Mouse (Mus musculus) stomach, embryonic 16.5 days (tissue): ENCODE data around the gene Nfia. TPM values are rescaled to one million over a fixed set of nuclear protein-coding genes. Genes with fewer than 3 reads are reported as not detected.
A peak's percentile ranks its signal among the peaks of the same experiment; 100 is the strongest.

Experiments used
- ATAC-seq: fragments of 200-750 bp; cut with Nextera tagmentation; 2 replicates; pipeline ENCODE4 v1.8.0; 2017; ENCODE audit warnings: moderate number of reproducible peaks, moderate TSS enrichment; ENCODE audit not compliant: insufficient read depth, low FRiP score
- H3K27ac ChIP-seq: fragments of 300-500 bp; sonication (generic); 2 replicates; pipeline ENCODE4 v1.5.1; 2014; ENCODE audit warnings: low read length
- H3K27me3 ChIP-seq: fragments of 300-500 bp; sonication (generic); 2 replicates; pipeline ENCODE4 v1.6.1; 2014; ENCODE audit warnings: low read length, control low read depth, mixed read lengths; ENCODE audit not compliant: control insufficient read depth, insufficient read depth
- H3K36me3 ChIP-seq: fragments of 300-500 bp; sonication (generic); 2 replicates; pipeline ENCODE4 v1.6.1; 2014; ENCODE audit warnings: low read length; ENCODE audit not compliant: control insufficient read depth, insufficient read depth
- H3K4me1 ChIP-seq: fragments of 300-500 bp; sonication (generic); 2 replicates; pipeline ENCODE4 v1.6.1; 2014; ENCODE audit warnings: low read length, control low read depth, mixed read lengths; ENCODE audit not compliant: control insufficient read depth, insufficient read depth
- H3K4me2 ChIP-seq: fragments of 300-500 bp; sonication (generic); 2 replicates; pipeline ENCODE4 v1.6.1; 2014; ENCODE audit warnings: low read depth, low read length, mixed read lengths
- H3K4me3 ChIP-seq: fragments of 300-500 bp; sonication (generic); replicated peaks from 2 replicates; pipeline ENCODE4 v1.5.1; 2014; ENCODE audit warnings: mild to moderate bottlenecking, low read length
- H3K9ac ChIP-seq: fragments of 300-500 bp; sonication (generic); 2 replicates; pipeline ENCODE4 v1.6.1; 2014; ENCODE audit warnings: low read length
- H3K9me3 ChIP-seq: fragments of 300-500 bp; sonication (generic); replicated peaks from 2 replicates; pipeline ENCODE4 v1.6.1; 2016; ENCODE audit warnings: low read length, control low read depth; ENCODE audit not compliant: control insufficient read depth
- WGBS: fragments of 180-500 bp; shearing (Covaris S2); extraction: QIAGEN DNeasy Blood & Tissue Kit; methylation state at CpG from one replicate; pipeline ENCODE4 v1.1.7; 2014; 5-methylcytosine and 5-hydroxymethylcytosine counted together
- polyA plus RNA-seq: library from polyadenylated mRNA; unstranded; fragments of >200 nt; fragmentation: Nextera tagmentation; extraction: Ambion mirVana; gene quantifications from 2 replicates; pipeline ENCODE4 v1.2.1, GENCODE M21; 2015

The Nfia gene
- polyA plus RNA-seq, 1 experiment from 2014 or later, result 45.1 TPM

- Histone ChIP-seq H3K27ac (no peak overlapping the region), H3K36me3 (no peaks in the 10 kb centered on the region), H3K4me1 (peaks cover 46% of the 10 kb centered on the region), H3K9me3 (no peaks in the 10 kb centered on the region), H3K4me3 (no peak overlapping the region), H3K4me2 (no peak overlapping the region), H3K27me3 (no peaks in the 10 kb centered on the region), H3K9ac (no peak overlapping the region)
- ATAC-seq, result no peak
- 64% methylated on average over 2 of the region's 2 CpGs for WGBS
These were observed 330.8 kb downstream of the Nfia start for GRCm38 (mm10) chr4:98103337-98103666.

DNA sequence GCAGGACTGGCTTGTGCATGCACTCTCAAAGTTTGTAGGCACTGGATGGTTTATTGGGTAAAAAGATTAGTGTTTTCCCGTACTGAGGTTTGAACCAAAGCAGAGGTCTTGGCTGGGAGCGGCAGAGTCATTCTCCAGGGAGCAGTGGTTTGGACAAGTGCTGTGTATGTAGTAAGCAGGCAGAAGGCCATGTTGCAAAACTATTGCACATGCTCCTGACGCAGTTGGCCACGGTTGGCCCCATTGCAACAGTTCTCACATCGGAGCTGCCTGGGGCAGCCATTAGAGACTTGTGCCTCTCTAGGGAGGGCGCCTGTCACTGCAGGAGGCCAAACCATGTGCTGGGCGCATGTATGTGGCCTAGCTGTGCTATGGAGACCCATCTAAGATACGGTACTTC is 331.6 kb downstream of the Nfia start:
- no peaks in the 10 kb centered on the region for H3K27me3 ChIP-seq
- 90% methylated on average over 8 of the region's 8 CpGs for WGBS
- no peak for ATAC-seq
- no peaks in the 10 kb centered on the region for H3K36me3 ChIP-seq
- H3K9me3 ChIP-seq, result no peaks in the 10 kb centered on the region
- H3K4me3 ChIP-seq, result no peak overlapping the region
- no peak overlapping the region for H3K4me2 ChIP-seq
- peaks cover 50% of the 10 kb centered on the region for H3K4me1 ChIP-seq
- no peak overlapping the region for H3K9ac ChIP-seq
- no peak overlapping the region for H3K27ac ChIP-seq

DNA sequence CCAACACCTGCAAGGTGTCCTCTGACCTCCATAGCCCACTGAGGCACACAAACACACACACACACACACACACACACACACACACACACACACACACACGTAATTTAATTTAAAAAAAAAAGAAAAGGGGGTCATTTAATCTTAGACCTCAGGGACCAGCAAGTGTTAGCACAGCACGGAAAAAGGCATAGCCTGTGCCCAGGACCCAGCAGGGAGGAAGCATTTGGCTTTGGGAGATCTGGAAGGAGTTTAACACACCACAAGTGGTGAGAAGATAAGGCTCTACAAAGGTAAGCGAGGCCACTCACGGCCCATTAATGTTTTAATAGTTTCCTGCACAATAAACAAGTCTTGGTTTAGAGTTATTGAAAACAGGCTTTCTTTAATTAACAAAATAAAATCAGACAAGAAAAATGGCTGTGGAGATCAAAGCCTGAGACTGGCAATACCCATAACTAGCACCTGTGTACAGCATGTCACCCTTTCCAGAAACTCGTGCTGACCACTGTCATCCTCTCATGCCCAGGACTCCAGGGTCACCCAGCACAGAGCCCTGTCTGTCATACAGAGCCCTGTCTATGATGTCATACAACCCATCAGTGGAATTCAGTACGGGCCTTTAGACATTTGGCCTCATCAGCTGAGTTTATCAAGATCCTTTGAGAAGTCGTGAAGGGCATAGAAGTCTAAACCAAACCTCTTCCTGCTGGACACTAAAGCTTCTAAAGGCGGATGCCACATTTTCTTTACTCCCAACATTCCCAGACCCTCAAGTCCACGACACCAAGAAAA is 332.6 kb downstream of the Nfia start:
- Histone ChIP-seq H3K36me3 (no peaks in the 10 kb centered on the region), H3K27ac (peak overlapping the region; percentile 79; the same call in 1 of the 2 replicates), H3K4me2 (no peak overlapping the region), H3K9me3 (no peaks in the 10 kb centered on the region), H3K9ac (no peak overlapping the region), H3K27me3 (no peaks in the 10 kb centered on the region), H3K4me3 (no peak overlapping the region), H3K4me1 (peaks cover 52% of the 10 kb centered on the region)
- WGBS, result 61% methylated on average over 9 of the region's 9 CpGs
- ATAC-seq, result no peak

DNA sequence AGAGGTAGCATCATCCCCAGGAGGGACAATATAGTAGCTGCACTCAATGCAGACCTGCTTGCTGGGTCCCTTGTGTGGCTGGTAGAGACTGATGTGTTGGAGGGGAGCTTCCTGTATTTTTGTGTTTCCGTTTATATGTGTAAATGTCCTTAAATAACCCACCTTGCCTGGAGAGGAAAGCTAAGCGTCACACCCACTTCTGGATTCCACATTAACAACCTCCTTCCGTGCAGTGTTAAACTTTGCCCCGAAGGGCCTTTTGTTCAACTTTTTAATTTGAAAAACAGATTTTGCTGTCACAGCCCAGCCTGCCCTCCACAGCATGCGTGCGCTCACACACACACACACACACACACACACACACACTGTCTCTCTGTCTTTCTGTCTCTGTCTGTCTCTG is 333.4 kb downstream of the Nfia start:
- Histone ChIP-seq H3K9me3 (no peaks in the 10 kb centered on the region), H3K4me3 (no peak overlapping the region), H3K4me2 (peak overlapping the region; percentile 32; the same call in 1 of the 2 replicates), H3K4me1 (peaks cover 52% of the 10 kb centered on the region), H3K36me3 (no peaks in the 10 kb centered on the region), H3K27ac (peak overlapping the region; percentile 79; the same call in 1 of the 2 replicates), H3K27me3 (no peaks in the 10 kb centered on the region), H3K9ac (no peak overlapping the region)
- 34% methylated on average over 6 of the region's 6 CpGs for WGBS
- ATAC-seq, result peak; percentile 9; the same call in 1 of the 2 replicates

- Histone ChIP-seq H3K9me3 (no peaks in the 10 kb centered on the region), H3K4me1 (peaks cover 50% of the 10 kb centered on the region), H3K4me2 (peak overlapping the region; percentile 32), H3K36me3 (no peaks in the 10 kb centered on the region), H3K27ac (peak overlapping the region; percentile 79), H3K27me3 (no peaks in the 10 kb centered on the region), H3K4me3 (no peak overlapping the region), H3K9ac (peak overlapping the region; percentile 35; the same call in 1 of the 2 replicates)
- ATAC-seq, result no peak
- WGBS, result 32% methylated on average over 14 of the region's 14 CpGs
These were observed 334.0 kb downstream of the Nfia start for GRCm38 (mm10) chr4:98106445-98107092.

DNA sequence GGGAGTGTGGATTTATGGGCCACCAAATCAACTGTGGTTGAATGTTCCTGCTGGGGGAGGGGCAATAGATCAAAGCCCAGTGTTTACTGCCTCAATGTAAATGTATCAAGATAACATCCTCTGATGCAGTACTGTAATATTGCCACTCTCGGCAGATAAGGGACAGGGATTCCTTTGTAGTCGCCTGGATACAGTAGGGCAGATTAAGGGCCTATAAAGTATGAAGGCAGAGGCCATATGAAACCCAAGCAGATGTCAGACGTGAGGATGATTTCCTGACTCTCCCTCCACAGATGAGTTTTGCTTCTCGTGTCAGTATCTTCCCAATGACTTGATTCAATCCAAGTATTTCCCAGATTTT is 334.5 kb downstream of the Nfia start:
- H3K4me2 ChIP-seq, result no peak overlapping the region
- no peaks in the 10 kb centered on the region for H3K36me3 ChIP-seq
- H3K4me1 ChIP-seq, result peaks cover 50% of the 10 kb centered on the region
- no peak overlapping the region for H3K9ac ChIP-seq
- H3K9me3 ChIP-seq, result no peaks in the 10 kb centered on the region
- H3K4me3 ChIP-seq, result no peak overlapping the region
- no peaks in the 10 kb centered on the region for H3K27me3 ChIP-seq
- WGBS, result 23% methylated on average over 4 of the region's 4 CpGs
- ATAC-seq, result no peak
- peak overlapping the region; percentile 79 for H3K27ac ChIP-seq

DNA sequence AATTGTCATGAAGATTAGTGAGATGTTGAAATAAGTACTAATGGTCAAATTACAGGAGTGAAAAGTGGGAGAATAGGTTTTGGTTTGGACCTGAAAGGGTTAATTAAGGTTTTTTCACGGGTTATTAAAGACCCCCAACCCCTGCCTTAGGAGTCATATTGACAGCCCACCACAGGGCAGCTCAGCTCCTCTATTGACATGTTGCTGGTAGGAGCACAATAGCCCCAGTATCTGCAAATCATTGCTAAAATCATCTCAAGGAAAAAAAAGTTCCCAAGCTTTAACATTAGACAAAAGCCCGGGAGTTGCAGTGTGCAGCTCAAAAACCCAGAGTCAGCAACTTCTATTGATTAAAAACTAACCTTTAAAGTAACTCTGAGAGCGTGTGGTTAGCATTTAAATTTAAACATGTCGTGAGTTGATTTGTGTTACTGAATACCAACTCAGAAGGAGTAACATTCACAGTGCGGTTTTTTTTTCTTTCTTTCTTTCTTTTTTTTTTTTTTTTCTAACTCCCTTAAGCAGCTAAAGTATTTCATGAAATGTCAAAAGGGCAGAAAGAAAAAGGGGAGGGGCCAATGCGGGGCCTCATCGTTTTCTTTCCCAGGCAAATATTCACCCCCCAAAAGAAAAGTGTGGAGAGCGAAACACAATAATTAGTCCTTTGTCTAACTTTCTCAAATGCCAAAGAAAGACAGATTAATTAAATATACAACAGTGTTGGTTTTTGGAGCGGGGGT is 335.6 kb downstream of the Nfia start:
- WGBS, result 10% methylated on average over 9 of the region's 9 CpGs

DNA sequence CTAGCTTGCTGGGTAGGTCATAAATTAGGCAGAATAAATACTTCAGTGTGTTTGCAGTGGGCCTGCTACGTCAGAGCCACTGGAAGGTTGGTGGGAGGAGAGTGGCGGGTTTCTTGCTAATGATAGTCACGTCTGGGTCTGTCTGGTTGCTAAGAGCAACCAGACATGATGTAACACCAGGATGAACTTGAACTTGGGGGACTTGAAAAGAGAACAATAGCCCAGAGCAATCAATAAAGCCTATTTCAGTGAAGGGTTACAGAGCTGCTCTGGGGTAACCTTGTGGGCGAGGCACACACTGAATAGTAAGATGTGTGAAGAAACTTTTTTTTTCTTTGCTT is 336.1 kb downstream of the Nfia start:
- H3K27ac ChIP-seq, result peak overlapping the region; percentile 85
- H3K36me3 ChIP-seq, result no peaks in the 10 kb centered on the region
- peak; percentile 66; the same call in 1 of the 2 replicates for ATAC-seq
- no peaks in the 10 kb centered on the region for H3K27me3 ChIP-seq
- no peak overlapping the region for H3K4me3 ChIP-seq
- no peak overlapping the region for H3K9ac ChIP-seq
- H3K4me1 ChIP-seq, result peaks cover 40% of the 10 kb centered on the region
- H3K9me3 ChIP-seq, result no peaks in the 10 kb centered on the region
- peak overlapping the region; percentile 32 for H3K4me2 ChIP-seq
- 19% methylated on average over 4 of the region's 4 CpGs for WGBS

More for the DNA sequence above, 335.6 kb downstream of the Nfia start:
- Histone ChIP-seq H3K4me1 (peaks cover 42% of the 10 kb centered on the region), H3K4me2 (peak overlapping the region; percentile 32), H3K27ac (peak overlapping the region; percentile 85), H3K9me3 (no peaks in the 10 kb centered on the region), H3K36me3 (no peaks in the 10 kb centered on the region), H3K27me3 (no peaks in the 10 kb centered on the region), H3K9ac (no peak overlapping the region), H3K4me3 (no peak overlapping the region)
- no peak for ATAC-seq

DNA sequence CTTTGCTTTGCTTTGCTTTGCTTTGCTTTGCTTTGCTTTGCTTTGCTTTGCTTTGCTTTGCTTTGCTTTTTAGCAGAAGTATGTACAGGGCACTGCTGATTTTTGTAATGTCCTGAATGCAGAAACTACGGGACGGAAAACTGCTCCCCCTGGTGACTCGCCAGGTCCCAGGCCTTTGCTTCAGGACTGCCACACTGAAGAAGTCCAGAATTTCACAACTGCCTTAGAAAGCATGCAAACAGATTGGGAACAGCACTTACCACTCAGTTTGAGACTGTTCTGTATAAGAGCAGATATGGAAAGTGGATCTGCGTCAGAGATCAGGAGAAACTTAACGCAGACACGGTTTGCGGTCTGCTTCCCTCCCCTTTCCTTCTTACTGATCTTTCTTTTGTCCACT is 336.5 kb downstream of the Nfia start:
- H3K27ac ChIP-seq, result peak overlapping the region; percentile 85
- peak; percentile 59; the same call in 1 of the 2 replicates for ATAC-seq
- no peak overlapping the region for H3K4me3 ChIP-seq
- 13% methylated on average over 7 of the region's 7 CpGs for WGBS
- peaks cover 38% of the 10 kb centered on the region for H3K4me1 ChIP-seq
- H3K9ac ChIP-seq, result peak overlapping the region; percentile 46; the same call in 1 of the 2 replicates
- H3K27me3 ChIP-seq, result no peaks in the 10 kb centered on the region
- H3K4me2 ChIP-seq, result peak overlapping the region; percentile 32
- H3K9me3 ChIP-seq, result no peaks in the 10 kb centered on the region
- H3K36me3 ChIP-seq, result no peaks in the 10 kb centered on the region
